Mouse (Mus musculus) right cerebral cortex, postnatal 14 days (tissue): ENCODE measurements around the gene Kcnj6.

Experiments
- DNase-seq: peaks from one replicate; pipeline ENCODE4 v3.0.0; 2022

Gene Kcnj6

DNA sequence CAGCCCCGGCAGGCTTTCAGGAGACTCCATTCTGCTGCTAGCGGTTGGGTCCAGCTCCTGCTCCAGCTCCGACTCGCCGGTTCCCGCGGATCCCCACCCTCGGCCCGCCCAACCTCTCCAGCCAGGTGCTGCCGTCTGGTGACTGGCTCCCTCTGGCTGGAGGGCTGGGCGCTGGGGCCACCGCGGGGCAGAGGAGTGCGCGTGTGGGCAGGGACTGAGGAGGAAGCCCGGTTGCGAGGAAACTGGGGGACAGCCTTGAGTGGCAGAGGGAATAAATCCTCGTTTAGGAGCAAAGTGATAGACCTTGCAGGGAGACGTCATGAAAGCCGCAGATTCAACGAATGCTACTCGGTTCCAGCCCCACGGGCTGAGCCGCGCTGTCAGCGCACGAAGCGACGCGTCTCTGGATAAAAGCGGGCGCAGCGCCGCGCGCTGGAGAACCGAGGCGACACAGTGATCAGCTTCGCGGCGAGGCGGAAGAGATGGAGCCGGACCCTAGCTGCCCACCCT lies at the start of gene Kcnj6:
Kcnj6 (minus strand) TSS at position 362 of the 510 bp plus-strand sequence.
- peak; percentile 83 for DNase-seq

GRCm38 (mm10) chr16:95009937-95010336 lies 12.4 kb upstream of the Kcnj6 start:
- DNase-seq: no peak

- DNase-seq: no peak
Measured at GRCm38 (mm10) chr16:95004599-95004998, 7.1 kb upstream of the Kcnj6 start.

DNA sequence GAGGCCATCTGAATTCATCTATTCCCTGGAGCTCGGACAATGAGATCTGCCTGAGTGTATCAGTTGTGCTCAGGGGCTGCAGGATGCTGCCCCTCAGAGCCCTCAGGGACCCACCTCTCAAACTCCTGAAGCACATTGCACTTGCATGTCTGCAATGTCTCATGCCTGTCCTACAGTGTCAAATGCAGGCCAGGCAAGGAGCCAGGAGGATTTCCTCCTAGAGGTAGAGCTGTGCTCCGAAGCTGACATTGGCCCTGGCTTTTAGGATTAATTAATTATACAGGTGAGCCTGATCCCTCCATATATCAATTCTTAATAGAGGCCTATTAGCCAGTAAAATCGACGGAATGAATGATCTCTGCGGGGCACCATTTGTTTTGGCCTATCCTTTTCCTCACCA lies 2.0 kb upstream of the Kcnj6 start:
- no peak for DNase-seq

- no peak for DNase-seq
Measured at GRCm38 (mm10) chr16:94999019-94999418, 1.5 kb upstream of the Kcnj6 start.

DNA sequence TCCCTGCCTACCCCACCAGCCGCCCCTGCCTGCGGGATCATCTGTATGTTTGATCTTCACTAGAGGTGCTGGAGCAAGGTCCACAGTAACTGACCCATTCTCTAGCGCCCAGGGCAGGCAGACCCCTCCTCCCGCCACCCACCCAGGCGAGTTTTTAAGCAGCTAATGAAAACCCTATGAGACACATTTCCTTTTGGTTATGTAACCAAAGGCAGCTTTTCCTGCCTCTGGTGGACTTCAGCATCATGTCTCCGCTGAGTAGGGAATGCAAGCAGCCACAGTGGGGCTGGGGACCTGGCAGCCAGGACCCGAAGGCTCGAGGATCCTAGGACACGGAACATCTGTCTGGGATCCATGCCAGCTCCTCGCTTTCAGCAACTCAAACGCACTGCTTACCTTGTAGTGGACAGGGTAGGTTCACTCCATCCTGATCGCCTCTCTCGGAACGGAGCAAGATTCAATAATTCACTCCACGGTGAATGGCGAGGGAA lies 665 bp downstream of the Kcnj6 start:
- DNase-seq: peak; percentile 51

GRCm38 (mm10) chr16:94995542-94996131 lies 1.9 kb downstream of the Kcnj6 start:
- DNase-seq: peak; percentile 52

GRCm38 (mm10) chr16:94994924-94995323 lies 2.6 kb downstream of the Kcnj6 start:
- DNase-seq: no peak

GRCm38 (mm10) chr16:94994148-94994547 lies 3.4 kb downstream of the Kcnj6 start:
- no peak for DNase-seq

- no peak for DNase-seq
Measured at GRCm38 (mm10) chr16:94990114-94990513, 7.4 kb downstream of the Kcnj6 start.

GRCm38 (mm10) chr16:94986731-94987130 lies 10.8 kb downstream of the Kcnj6 start:
- peak; percentile 18 for DNase-seq

GRCm38 (mm10) chr16:94984263-94984662 lies 13.2 kb downstream of the Kcnj6 start:
- DNase-seq: no peak

- no peak for DNase-seq
Measured at GRCm38 (mm10) chr16:94980374-94980773, 17.1 kb downstream of the Kcnj6 start.

GRCm38 (mm10) chr16:94979499-94979898 lies 18.0 kb downstream of the Kcnj6 start:
- no peak for DNase-seq

GRCm38 (mm10) chr16:94972080-94972855 lies 25.2 kb downstream of the Kcnj6 start:
- DNase-seq: no peak

DNA sequence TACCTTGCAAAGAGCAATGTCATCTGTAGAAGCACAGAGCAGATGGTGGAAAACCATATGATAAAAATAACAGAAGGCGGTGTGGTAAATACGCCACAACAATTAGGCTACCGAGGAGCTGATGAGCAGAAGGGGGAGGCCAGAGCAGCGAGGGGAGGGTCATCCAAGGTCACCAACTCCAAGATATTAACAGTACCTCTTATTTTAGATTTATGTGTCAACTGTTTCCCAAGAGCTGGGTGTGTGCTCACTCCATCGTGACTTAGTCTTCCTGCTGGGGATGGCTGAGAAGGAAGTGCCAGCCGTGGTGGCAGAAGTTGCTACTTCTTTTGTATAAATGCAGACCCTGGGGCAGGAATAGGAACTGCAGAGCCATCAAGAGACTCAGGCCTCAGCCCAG lies 28.6 kb downstream of the Kcnj6 start:
- DNase-seq: no peak

- no peak for DNase-seq
Measured at GRCm38 (mm10) chr16:94968472-94968871, 29.0 kb downstream of the Kcnj6 start.

- no peak for DNase-seq
Measured at GRCm38 (mm10) chr16:94957156-94957828, 40.2 kb downstream of the Kcnj6 start.

DNA sequence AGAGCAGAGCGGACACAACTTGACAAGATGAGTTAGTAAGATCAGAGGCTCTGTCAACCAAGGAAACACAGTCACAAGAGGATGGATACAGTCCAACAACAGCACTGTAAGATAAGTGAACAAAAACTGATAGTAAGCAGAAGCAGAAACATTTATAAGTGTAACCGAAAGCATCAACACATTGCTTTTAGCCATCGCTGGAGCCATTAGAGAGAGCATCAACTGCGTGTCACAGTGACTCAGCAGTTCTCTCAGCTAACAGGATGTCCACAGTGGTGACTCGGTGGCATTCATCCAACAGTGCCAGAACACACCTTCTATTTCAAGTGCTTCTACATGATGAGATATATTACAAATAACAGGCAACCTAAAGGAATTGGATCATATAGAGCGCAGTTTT lies 41.1 kb downstream of the Kcnj6 start:
- DNase-seq: no peak

- DNase-seq: no peak
Measured at GRCm38 (mm10) chr16:94953294-94953693, 44.2 kb downstream of the Kcnj6 start.

GRCm38 (mm10) chr16:94949172-94949571 lies 48.3 kb downstream of the Kcnj6 start:
- DNase-seq: no peak

DNA sequence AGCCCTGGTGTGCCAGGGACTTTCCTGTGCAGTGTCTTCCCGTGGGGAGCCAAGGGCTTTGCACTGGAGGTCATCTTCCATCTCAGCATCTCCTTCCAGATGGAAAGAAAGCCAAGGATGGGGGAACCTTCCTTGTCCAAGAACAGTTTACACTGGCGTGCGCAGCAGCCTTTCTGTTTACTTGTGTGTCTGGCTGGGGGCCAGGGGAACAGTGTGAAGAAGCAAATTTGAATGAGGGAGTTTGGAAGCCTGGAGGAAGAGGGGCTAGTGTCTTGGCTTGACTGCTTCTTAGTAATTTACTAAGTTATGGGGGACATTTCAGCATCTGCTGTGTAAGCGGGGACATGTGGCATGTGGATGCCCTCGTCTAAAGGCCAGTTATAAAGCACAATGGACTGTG lies 50.7 kb downstream of the Kcnj6 start:
- peak; percentile 21 for DNase-seq

GRCm38 (mm10) chr16:94932702-94933101 lies 64.8 kb downstream of the Kcnj6 start:
- peak; percentile 16 for DNase-seq
